Mouse (Mus musculus): ENCODE measurements around the gene Kcnj11. TPM values are rescaled to one million over a fixed set of nuclear protein-coding genes. Genes with fewer than 3 reads are reported as not detected.

The Kcnj11 gene
- polyA plus RNA-seq, 1 experiment from 2014 or later: 3.7 TPM

DNA sequence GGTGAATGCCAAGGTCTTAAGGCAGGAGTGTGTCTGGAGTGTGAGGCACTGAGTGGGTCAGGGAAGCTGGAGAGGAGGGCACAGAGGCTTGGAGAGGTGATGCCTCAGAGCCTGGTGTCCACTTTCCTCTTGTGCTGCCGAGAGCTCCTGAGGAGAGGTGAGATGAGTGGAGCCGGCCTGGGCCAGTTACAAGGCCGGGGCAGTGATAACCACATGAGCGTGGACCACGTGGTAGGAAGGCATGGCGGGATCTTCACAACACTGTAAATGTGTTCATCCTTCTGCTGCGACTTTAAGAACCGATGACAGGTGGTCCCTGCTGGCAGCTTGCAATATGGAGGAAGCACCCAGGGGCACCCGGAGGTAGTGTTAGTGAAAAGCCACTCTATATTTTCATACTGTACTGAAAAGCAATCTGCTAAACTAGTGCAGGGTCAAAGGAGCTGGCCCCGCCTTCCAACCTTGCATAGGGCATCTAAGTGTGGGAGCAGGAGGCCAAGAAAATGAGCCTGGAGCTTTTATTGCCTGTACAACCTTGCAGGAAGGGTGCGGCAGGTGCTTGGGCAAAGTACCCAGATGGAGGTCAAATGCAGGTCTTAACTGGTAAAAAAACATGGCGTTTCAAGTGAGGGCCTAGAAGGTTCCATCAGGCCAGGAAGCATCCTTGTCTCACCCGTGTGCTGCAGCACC lies 52.5 kb downstream of the Kcnj11 start:
- WGBS: 96% methylated on average over 13 of the region's 13 CpGs
- H3K27me3 ChIP-seq (replicated peaks; ENCODE audit: control insufficient read depth, insufficient read depth, low read length): no peaks in the 10 kb centered on the region
- peaks cover 42% of the 10 kb centered on the region for H3K36me3 ChIP-seq (ENCODE audit: control insufficient read depth, insufficient read depth, low read length)
- H3K4me1 ChIP-seq (ENCODE audit: control insufficient read depth, insufficient read depth, low read depth, low read length): no peaks in the 10 kb centered on the region
- H3K4me2 ChIP-seq (ENCODE audit: low read length): no peak overlapping the region
- H3K9me3 ChIP-seq (ENCODE audit: control insufficient read depth, low read length): no peaks in the 10 kb centered on the region
- ATAC-seq: no peak
- no peak overlapping the region for H3K9ac ChIP-seq (ENCODE audit: low read depth, low read length)
- no peak overlapping the region for H3K27ac ChIP-seq (ENCODE audit: low read depth, low read length)
- H3K4me3 ChIP-seq (ENCODE audit: low read length): no peak overlapping the region

DNA sequence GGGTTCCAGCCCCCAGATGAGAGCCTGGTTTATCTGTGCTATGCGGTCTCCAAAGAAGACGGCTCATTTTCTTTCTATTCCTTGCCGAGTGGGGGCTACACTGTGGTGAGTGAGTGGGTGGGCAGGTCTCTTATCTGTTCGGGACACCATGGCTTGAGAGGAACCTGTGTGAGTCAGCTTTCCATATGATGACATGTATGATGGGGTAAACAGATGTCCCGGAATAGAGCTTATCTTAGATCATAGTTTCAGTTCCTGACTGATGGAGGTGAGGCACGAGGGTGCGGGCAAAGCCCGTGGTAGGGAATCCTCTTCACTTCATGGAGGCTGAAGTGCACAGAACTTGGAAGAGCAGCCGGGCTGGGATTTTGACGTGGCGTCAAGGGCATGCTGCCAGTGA lies 54.7 kb downstream of the Kcnj11 start:
- Histone ChIP-seq H3K9me3 (ENCODE audit: control insufficient read depth, low read length) (no peaks in the 10 kb centered on the region), H3K27ac (ENCODE audit: low read depth, low read length) (no peak overlapping the region), H3K4me1 (ENCODE audit: control insufficient read depth, insufficient read depth, low read depth, low read length) (no peaks in the 10 kb centered on the region), H3K9ac (ENCODE audit: low read depth, low read length) (no peak overlapping the region), H3K36me3 (ENCODE audit: control insufficient read depth, insufficient read depth, low read length) (peaks cover 47% of the 10 kb centered on the region), H3K4me3 (ENCODE audit: low read length) (no peak overlapping the region), H3K4me2 (ENCODE audit: low read length) (no peak overlapping the region), H3K27me3 (replicated peaks; ENCODE audit: control insufficient read depth, insufficient read depth, low read length) (no peaks in the 10 kb centered on the region)
- ATAC-seq: no peak
- 97% methylated on average over 11 of the region's 11 CpGs for WGBS

DNA sequence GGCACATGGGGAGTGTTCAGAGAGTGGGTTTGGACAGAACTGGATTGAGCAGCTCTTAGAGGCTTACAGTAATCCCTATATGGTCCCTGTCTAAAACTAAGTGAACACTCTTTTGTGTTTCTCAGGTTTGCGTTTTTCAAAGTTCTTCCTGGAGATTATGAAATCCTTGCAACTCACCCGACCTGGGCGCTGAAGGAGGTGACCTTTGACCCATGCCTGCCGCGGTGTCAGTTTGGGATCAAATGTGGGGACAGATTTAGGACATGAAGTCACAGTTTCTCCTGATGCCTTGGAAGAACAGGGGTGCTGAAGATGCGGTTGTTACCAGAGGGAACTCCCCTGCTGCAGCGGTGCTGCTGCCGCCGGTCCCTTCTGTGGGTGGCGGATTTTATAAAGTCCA lies 56.5 kb downstream of the Kcnj11 start:
- 92% methylated on average over 10 of the region's 10 CpGs for WGBS

More for the DNA sequence above, 56.5 kb downstream of the Kcnj11 start:
- ATAC-seq: no peak
- Histone ChIP-seq H3K4me1 (ENCODE audit: control insufficient read depth, insufficient read depth, low read depth, low read length) (no peaks in the 10 kb centered on the region), H3K4me3 (ENCODE audit: low read length) (no peak overlapping the region), H3K27me3 (replicated peaks; ENCODE audit: control insufficient read depth, insufficient read depth, low read length) (no peaks in the 10 kb centered on the region), H3K36me3 (ENCODE audit: control insufficient read depth, insufficient read depth, low read length) (peaks cover 44% of the 10 kb centered on the region), H3K9me3 (ENCODE audit: control insufficient read depth, low read length) (no peaks in the 10 kb centered on the region), H3K4me2 (ENCODE audit: low read length) (no peak overlapping the region), H3K9ac (ENCODE audit: low read depth, low read length) (no peak overlapping the region), H3K27ac (ENCODE audit: low read depth, low read length) (no peak overlapping the region)

Other genes with a start within 250 kb of the Kcnj11 start
- gene Kdelr1, start 228.0 kb downstream of the Kcnj11 start, polyA plus RNA-seq (2015; fragmentation: Nextera tagmentation; extraction: Ambion mirVana): 54.5 and 55.7 TPM in 2 replicates
- 3.3 and 3.4 TPM in 2 replicates for gene Grin2d, start 222.4 kb downstream of the Kcnj11 start, polyA plus RNA-seq (2015; fragmentation: Nextera tagmentation; extraction: Ambion mirVana)
- gene Syngr4, start 204.1 kb downstream of the Kcnj11 start, polyA plus RNA-seq (2015; fragmentation: Nextera tagmentation; extraction: Ambion mirVana): 0.22 TPM in 1 of 2 replicates, not detected in the other
- 6.5 and 8.2 TPM in 2 replicates for gene Tmem143, start 203.8 kb downstream of the Kcnj11 start, polyA plus RNA-seq (2015; fragmentation: Nextera tagmentation; extraction: Ambion mirVana)
- 33.2 and 39.9 TPM in 2 replicates for gene Emp3, start 179.4 kb downstream of the Kcnj11 start, polyA plus RNA-seq (2015; fragmentation: Nextera tagmentation; extraction: Ambion mirVana)
- gene Ccdc114, start 176.7 kb downstream of the Kcnj11 start, polyA plus RNA-seq (2015; fragmentation: Nextera tagmentation; extraction: Ambion mirVana): 6.6 and 8.7 TPM in 2 replicates
- 0.53 and 1.0 TPM in 2 replicates for gene Abcc6, start 70.5 kb downstream of the Kcnj11 start, polyA plus RNA-seq (2015; fragmentation: Nextera tagmentation; extraction: Ambion mirVana)
- gene Nomo1, start 67.1 kb downstream of the Kcnj11 start, polyA plus RNA-seq (2015; fragmentation: Nextera tagmentation; extraction: Ambion mirVana): 47.3 TPM in 2 replicates
- 12.0 and 13.6 TPM in 2 replicates for gene Abcc8, start 79.3 kb upstream of the Kcnj11 start, polyA plus RNA-seq (2015; fragmentation: Nextera tagmentation; extraction: Ambion mirVana)
- 2.5 and 2.6 TPM in 2 replicates for gene Ush1c, start 137.7 kb upstream of the Kcnj11 start, polyA plus RNA-seq (2015; fragmentation: Nextera tagmentation; extraction: Ambion mirVana)
- gene Otog, start 140.2 kb upstream of the Kcnj11 start, polyA plus RNA-seq (2015; fragmentation: Nextera tagmentation; extraction: Ambion mirVana): 0.03 and 0.06 TPM in 2 replicates